Mouse (Mus musculus) liver, adult 2 months (tissue): ENCODE measurements around the gene Fam110c. TPM values are rescaled to one million over a fixed set of nuclear protein-coding genes. Genes with fewer than 3 reads are reported as not detected.

Source experiments
- DNase-seq: peaks from one replicate; pipeline ENCODE4 v3.0.0-alpha.2; 2011; ENCODE audit warnings: low read depth, low spot score; ENCODE audit errors: extremely low read depth
- H3K27ac ChIP-seq: fragments of 200-500 bp; replicated peaks from 2 replicates; pipeline ENCODE4 v1.5.1; 2012; ENCODE audit warnings: low read depth, mild to moderate bottlenecking, control low read depth, inconsistent platforms, low read length; ENCODE audit not compliant: insufficient read depth
- H3K27me3 ChIP-seq: fragments of 200-500 bp; 2 replicates; pipeline ENCODE4 v1.6.1; 2012; ENCODE audit warnings: mild to moderate bottlenecking, moderate library complexity, low read length, inconsistent platforms; ENCODE audit not compliant: control insufficient read depth, insufficient read depth
- H3K36me3 ChIP-seq: fragments of 200-500 bp; 2 replicates; pipeline ENCODE4 v1.6.1; 2012; ENCODE audit warnings: low read length, inconsistent platforms; ENCODE audit not compliant: control insufficient read depth, insufficient read depth
- H3K4me1 ChIP-seq: fragments of 200-500 bp; 2 replicates; pipeline ENCODE4 v1.6.1; 2011; ENCODE audit warnings: low read length; ENCODE audit not compliant: control insufficient read depth, insufficient read depth
- H3K4me3 ChIP-seq: fragments of 200-500 bp; 2 replicates; pipeline ENCODE4 v1.5.1; 2011; ENCODE audit warnings: low read depth, mild to moderate bottlenecking, control low read depth, low read length, moderate library complexity; ENCODE audit not compliant: insufficient read depth
- H3K79me2 ChIP-seq: fragments of 200-500 bp; 2 replicates; pipeline ENCODE4 v1.6.1; 2012; ENCODE audit warnings: inconsistent platforms, mild to moderate bottlenecking, low read length, moderate library complexity; ENCODE audit not compliant: control insufficient read depth, insufficient read depth
- H3K9ac ChIP-seq: fragments of 200-500 bp; 2 replicates; pipeline ENCODE4 v1.6.1; 2012; ENCODE audit warnings: low read depth, mild to moderate bottlenecking, control low read depth, inconsistent platforms, low read length
- CTCF ChIP-seq: fragments of 200-500 bp; IDR thresholded peaks from 2 replicates; pipeline ENCODE4 v1.5.1; 2011; ENCODE audit warnings: low read depth, low read length, control low read depth
- POLR2A ChIP-seq: fragments of 200-500 bp; IDR thresholded peaks from 2 replicates; pipeline ENCODE4 v1.6.1; 2011; ENCODE audit warnings: low read length, control low read depth; ENCODE audit not compliant: insufficient read depth; ENCODE audit errors: extremely low read depth
- WGBS: fragments of 180-500 bp; shearing (Covaris S2); methylation state at CpG from one replicate; pipeline ENCODE4 v1.1.7; 2018; 5-methylcytosine and 5-hydroxymethylcytosine counted together
- polyA plus RNA-seq: library from polyadenylated mRNA; depleted of rRNA; stranded (reverse); fragments of >200 nt; gene quantifications from 2 replicates; pipeline ENCODE4 v1.2.3, GENCODE M21; 2012; rRNA removed
- total RNA-seq: library from RNA; depleted of rRNA; stranded (reverse); fragments of >200 nt; gene quantifications from 2 replicates; pipeline ENCODE4 v1.2.3, GENCODE M21; 2014; rRNA removed

The Fam110c gene
- total RNA-seq (1.6 and 2.1 TPM in 2 replicates), polyA plus RNA-seq (0.42 and 0.53 TPM in 2 replicates)

DNA sequence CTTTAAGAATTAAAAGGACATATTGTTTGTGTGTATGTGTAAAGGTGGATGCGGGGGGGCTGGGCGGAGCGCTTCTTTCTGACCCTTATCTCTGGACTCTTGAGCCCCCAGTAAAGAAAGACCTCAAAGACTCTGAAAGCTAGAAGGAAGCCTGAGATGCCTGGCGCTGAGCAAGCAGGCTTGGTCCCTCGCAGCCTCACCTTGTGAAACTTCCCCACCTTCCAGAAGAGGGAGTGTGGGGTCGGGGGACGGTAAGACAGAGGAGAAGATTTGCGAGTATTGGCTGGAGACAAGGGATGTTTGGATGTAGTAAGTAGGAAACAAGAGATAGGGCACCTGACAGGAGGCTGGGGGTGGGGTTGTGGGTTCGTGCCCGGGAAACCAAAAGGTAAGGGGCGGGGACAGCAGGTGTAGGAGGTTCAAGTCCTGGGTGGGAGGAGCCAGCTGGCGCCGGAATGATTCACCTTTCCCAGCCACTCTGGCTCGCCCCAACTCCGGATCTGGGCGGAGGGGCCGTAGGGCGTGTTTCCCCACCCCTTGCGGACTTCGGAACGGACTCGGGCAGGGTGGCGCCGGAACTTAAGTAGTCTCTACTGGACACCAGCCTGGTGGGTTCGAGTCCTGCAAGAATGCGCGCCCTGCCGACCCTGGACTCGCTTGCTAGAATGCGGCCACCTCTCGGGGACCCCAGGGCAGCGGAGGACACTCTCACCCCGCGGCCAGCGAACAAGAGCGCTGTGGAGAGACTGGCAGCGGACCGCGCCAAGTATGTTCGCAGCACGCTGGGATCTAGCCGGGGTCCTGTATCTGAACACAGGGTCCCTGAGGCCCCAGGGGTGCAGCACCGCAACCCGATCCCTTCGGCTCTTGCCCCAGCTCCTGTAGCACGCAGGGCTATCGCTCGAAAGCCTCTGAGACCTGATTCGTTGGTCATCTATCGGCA lies at the start of gene Fam110c:
Gene Fam110c, plus strand, starts transcription at position 450 of the 943 bp plus-strand sequence.
- Histone ChIP-seq H3K27me3 (no peaks in the 10 kb centered on the region), H3K4me1 (peaks cover 2% of the 10 kb centered on the region; the same call in 1 of the 2 replicates), H3K36me3 (no peaks in the 10 kb centered on the region), H3K9ac (peak within 1 kb of the TSS; percentile 64), H3K79me2 (no peaks in the 10 kb centered on the region), H3K4me3 (peak within 1 kb of the TSS; percentile 65), H3K27ac (no peak within 1 kb of the TSS)
- TF ChIP-seq CTCF (no peak), POLR2A (no peak)
- WGBS: 3% methylated on average over 50 of the region's 50 CpGs
- DNase-seq: peak; percentile 68

DNA sequence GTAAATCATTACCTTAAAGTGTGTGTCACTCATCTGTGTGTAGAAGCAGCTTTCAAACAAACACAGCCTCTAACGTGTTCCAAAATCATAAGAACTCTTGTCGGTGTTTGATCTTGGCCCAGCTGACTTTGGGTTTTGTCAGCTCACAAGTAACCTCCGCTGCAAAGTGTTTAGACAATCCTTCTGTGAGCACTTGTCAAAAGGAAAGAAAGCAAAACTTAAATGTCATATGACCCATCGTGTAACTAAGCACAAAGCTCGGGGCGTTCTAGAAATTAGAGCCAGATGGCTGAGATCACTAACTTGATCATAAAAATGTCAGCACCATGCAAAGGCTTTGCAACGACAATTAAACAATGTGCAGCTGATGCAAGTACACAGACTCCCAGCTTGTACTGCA lies 47.2 kb upstream of the Fam110c start:
- no peak for DNase-seq
- Histone ChIP-seq H3K27me3 (no peaks in the 10 kb centered on the region), H3K4me3 (no peak overlapping the region), H3K4me1 (no peaks in the 10 kb centered on the region), H3K79me2 (no peaks in the 10 kb centered on the region), H3K36me3 (no peaks in the 10 kb centered on the region), H3K9ac (no peak overlapping the region), H3K27ac (no peak overlapping the region)
- WGBS: 66% methylated on average over 7 of the region's 7 CpGs
- TF ChIP-seq POLR2A (no peak), CTCF (no peak)

DNA sequence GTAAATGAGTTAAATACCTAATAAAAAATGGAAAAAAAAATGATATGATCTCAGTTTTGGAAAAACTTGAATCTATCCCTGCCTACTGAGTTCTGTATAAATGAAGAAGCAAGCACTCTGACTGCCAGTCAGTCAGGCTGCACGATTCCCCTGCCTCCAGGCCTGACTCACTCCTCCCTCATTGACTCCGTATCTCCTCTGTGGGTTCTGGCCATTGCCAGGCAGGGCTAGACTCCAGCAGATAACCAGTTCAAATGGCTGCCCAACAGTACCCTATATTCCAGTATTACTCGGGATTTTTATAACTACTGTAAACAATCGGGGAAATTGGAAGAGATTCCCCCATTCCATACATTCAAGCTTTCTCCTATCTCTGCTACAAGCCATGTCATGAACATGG lies 21.6 kb upstream of the Fam110c start:
- no peak overlapping the region for H3K4me3 ChIP-seq
- no peaks in the 10 kb centered on the region for H3K79me2 ChIP-seq
- no peak overlapping the region for H3K27ac ChIP-seq
- no peak overlapping the region for H3K9ac ChIP-seq
- H3K36me3 ChIP-seq: no peaks in the 10 kb centered on the region
- WGBS: 85% methylated on average over 4 of the region's 4 CpGs
- no peaks in the 10 kb centered on the region for H3K27me3 ChIP-seq
- DNase-seq: no peak
- TF ChIP-seq POLR2A (no peak), CTCF (no peak)
- H3K4me1 ChIP-seq: no peaks in the 10 kb centered on the region

DNA sequence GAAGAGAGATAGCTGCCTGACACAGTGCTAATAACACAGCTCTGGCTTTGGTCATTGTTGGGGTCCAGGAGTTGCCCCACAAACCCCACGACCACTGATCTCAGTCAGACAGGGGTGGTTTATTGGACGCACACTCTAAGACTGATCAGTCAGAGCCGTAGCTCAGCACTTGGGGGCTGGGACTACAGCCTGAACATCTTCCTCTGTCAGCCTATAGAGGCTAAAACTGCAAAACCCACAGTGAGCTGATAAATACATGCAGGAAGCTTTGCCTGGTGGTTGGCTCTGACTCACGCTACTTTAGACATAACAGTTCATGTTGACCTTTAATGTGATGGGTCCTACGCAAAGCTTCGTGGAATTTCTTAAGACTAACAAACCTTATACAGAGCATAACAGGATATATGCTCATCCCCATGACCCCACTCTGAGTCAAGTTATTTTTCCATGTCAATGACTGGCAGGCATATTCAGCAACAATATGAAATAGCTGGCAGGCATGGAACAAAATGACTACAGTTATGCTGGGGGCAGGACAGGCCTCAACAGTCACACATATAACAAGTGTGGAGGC lies 17.3 kb upstream of the Fam110c start:
- TF ChIP-seq POLR2A: no peak
- no peak for TF ChIP-seq CTCF
- no peak for DNase-seq
- Histone ChIP-seq H3K9ac (no peak overlapping the region), H3K4me1 (no peaks in the 10 kb centered on the region), H3K4me3 (no peak overlapping the region), H3K27me3 (no peaks in the 10 kb centered on the region), H3K27ac (no peak overlapping the region), H3K79me2 (no peaks in the 10 kb centered on the region), H3K36me3 (no peaks in the 10 kb centered on the region)
- WGBS: 76% methylated on average over 6 of the region's 6 CpGs

DNA sequence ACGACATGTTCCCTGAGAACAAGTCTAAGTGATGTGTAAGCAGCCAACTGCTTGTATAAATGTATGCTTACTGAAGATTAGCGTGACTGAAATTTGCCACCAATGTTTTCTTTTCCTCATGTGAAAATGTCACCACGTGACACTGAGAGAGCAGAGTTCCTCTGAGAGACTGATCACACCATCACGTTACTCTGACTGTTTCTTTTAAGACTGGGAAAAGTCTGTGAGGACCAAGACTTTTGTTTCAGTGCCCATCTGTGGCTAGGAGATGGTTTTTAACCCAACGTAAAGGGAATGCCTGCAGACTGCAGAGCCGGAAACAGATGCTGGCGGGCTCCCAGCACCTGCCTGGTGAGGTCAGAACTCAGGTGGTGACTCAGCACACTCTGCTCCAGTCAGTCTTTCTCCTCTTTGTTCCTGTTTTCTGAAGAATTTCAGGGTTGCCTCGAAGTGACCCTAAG lies 14.2 kb upstream of the Fam110c start:
- Histone ChIP-seq H3K79me2 (no peaks in the 10 kb centered on the region), H3K27ac (no peak overlapping the region), H3K27me3 (no peaks in the 10 kb centered on the region), H3K4me1 (no peaks in the 10 kb centered on the region), H3K36me3 (no peaks in the 10 kb centered on the region), H3K4me3 (no peak overlapping the region), H3K9ac (no peak overlapping the region)
- no peak for DNase-seq
- 54% methylated on average over 8 of the region's 8 CpGs for WGBS
- TF ChIP-seq CTCF (no peak), POLR2A (no peak)
